Mouse (Mus musculus): ENCODE results near the gene Dppa3. TPM values are rescaled to one million over a fixed set of nuclear protein-coding genes. Genes with fewer than 3 reads are reported as not detected.

Dppa3 gene
- polyA plus RNA-seq, 1 experiment from 2014 or later: not detected

DNA sequence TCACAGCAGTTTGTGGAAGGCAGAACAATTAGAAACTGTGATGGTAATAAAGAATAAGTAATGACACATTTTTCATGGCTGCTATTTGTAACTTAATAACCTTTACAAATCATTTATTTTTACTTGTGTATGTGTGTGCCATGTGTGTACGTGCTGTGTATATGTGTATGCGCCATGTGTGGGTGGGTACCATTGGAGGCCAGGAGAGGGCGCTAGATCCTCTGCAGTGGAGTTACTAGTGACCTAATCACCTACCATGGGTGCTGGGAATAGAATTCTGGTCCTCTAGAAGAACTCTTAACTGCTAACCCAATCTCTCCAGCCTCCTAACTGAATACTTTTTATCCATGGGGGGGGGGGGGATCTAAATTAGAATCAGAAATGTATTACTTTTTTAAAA lies 23.7 kb downstream of the Dppa3 start:
- H3K27me3 ChIP-seq: no peaks in the 10 kb centered on the region; the same call in 1 of the 2 replicates

DNA sequence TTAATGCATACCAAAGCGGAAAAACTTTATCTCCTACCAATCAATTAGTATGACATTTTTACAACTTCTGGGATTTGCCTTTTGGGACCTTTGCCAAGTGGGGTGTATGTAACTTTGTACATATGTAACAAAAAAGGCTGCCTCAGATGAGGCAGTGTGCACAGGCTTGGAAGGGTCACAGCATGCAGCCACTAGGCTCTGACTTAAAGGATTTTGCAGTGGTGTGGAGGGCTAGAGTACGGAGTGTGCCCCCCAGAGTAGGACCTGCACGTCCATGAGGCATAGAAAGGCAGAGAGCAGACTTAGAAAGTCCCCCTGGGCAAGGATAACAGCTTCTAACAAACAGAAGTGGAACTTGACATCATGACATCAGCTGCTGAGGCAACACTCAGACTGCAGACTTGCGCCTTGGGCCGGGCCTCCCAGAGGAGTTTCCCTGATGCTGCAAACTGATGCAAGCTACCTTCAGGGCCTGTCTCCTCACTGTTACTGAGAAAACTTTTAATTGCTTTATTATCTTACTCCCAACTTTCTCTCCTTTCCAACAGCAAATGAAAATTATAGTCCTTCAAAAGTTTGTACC lies 24.3 kb downstream of the Dppa3 start:
- no peaks in the 10 kb centered on the region for H3K9me3 ChIP-seq
- no peak overlapping the region for H3K4me2 ChIP-seq
- no peaks in the 10 kb centered on the region for H3K36me3 ChIP-seq
- no peaks in the 10 kb centered on the region; the same call in 1 of the 2 replicates for H3K27me3 ChIP-seq
- no peak for ATAC-seq (ENCODE audit: insufficient number of reproducible peaks, insufficient read depth, low FRiP score, low TSS enrichment, low read depth)
- 65% methylated on average over 5 of the region's 5 CpGs for WGBS
- no peak overlapping the region for H3K27ac ChIP-seq
- H3K4me3 ChIP-seq (replicated peaks): no peak overlapping the region
- no peaks in the 10 kb centered on the region for H3K4me1 ChIP-seq (replicated peaks)
- H3K9ac ChIP-seq (replicated peaks): no peak overlapping the region

More for the DNA sequence above, 23.7 kb downstream of the Dppa3 start:
- Histone ChIP-seq H3K9ac (replicated peaks) (no peak overlapping the region), H3K4me1 (replicated peaks) (no peaks in the 10 kb centered on the region), H3K27ac (no peak overlapping the region), H3K9me3 (no peaks in the 10 kb centered on the region), H3K36me3 (no peaks in the 10 kb centered on the region), H3K4me2 (no peak overlapping the region), H3K4me3 (replicated peaks) (no peak overlapping the region)
- 70% methylated on average over 3 of the region's 3 CpGs for WGBS
- ATAC-seq (ENCODE audit: insufficient number of reproducible peaks, insufficient read depth, low FRiP score, low TSS enrichment, low read depth): no peak

DNA sequence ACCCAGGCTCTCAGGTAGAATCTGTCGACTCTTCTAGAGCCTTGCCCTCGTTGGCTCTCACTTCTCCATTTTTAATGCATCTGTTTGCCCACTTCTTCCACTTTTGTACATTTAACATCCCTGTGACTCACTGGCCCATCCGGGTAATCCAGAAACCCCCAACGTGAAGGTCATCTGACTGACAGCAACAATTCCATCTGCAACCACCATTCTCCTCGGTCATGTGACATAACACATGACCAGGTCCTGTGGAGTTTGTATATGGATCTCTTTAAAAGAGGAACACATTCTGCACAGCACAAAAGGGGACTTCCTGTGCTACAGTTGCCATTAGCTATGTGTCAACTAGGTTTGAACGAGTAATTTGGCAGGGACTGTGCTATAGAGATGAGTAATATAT lies 28.1 kb downstream of the Dppa3 start:
- Histone ChIP-seq H3K4me3 (replicated peaks) (no peak overlapping the region), H3K27ac (no peak overlapping the region), H3K4me1 (replicated peaks) (no peaks in the 10 kb centered on the region), H3K9me3 (no peaks in the 10 kb centered on the region), H3K27me3 (no peaks in the 10 kb centered on the region; the same call in 1 of the 2 replicates), H3K4me2 (no peak overlapping the region), H3K9ac (replicated peaks) (no peak overlapping the region), H3K36me3 (no peaks in the 10 kb centered on the region)
- no peak; the same call in 1 of the 2 replicates for ATAC-seq (ENCODE audit: insufficient number of reproducible peaks, insufficient read depth, low FRiP score, low TSS enrichment, low read depth)
- WGBS: 80% methylated on average over 6 of the region's 6 CpGs

DNA sequence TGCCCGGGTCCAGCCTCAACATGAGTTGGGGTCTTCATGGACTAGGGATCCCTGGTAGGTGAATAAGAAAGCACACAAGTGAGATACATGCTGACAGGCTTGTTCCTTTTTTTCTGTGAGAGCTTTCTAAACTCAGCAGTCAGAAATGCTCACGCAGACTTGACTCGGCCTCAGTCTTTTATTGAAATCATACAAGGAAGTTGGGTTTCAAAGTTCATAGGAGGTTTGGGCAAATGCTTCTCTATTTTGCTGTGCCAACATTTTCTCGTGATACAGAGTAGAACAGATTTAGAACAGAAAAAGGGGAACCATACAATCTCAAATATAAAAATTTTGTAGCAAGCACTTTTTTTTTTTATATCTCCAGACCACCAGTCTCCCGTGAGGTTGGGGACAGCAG lies 31.4 kb downstream of the Dppa3 start:
- ATAC-seq (ENCODE audit: insufficient number of reproducible peaks, insufficient read depth, low FRiP score, low TSS enrichment, low read depth): no peak
- H3K4me3 ChIP-seq (replicated peaks): no peak overlapping the region
- no peaks in the 10 kb centered on the region for H3K9me3 ChIP-seq
- H3K36me3 ChIP-seq: no peaks in the 10 kb centered on the region
- H3K27ac ChIP-seq: no peak overlapping the region
- no peaks in the 10 kb centered on the region for H3K4me1 ChIP-seq (replicated peaks)
- H3K9ac ChIP-seq (replicated peaks): no peak overlapping the region
- H3K4me2 ChIP-seq: no peak overlapping the region
- WGBS: 86% methylated on average over 5 of the region's 5 CpGs
- H3K27me3 ChIP-seq: peaks cover 10% of the 10 kb centered on the region

DNA sequence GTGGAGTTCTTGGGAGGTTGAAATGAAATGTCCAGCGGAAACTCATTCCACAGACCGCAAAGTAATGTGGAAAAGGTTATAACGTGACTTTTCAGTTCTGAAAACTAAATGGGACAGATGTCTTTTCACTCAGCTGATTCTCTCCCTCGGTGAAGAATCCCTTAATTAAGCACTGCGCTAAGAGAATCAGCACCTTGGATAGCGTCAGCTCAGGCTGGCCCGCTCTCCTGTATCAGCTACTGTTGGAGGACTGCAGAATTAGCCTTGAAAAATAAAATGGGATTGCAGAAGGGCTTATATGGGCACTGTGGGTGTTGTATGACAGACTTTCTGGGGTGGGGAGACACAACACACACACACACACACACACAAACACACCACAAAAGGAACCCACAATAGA lies 33.4 kb downstream of the Dppa3 start:
- H3K36me3 ChIP-seq: no peaks in the 10 kb centered on the region
- no peak overlapping the region for H3K4me2 ChIP-seq
- no peak overlapping the region for H3K4me3 ChIP-seq (replicated peaks)
- H3K9me3 ChIP-seq: no peaks in the 10 kb centered on the region
- H3K27me3 ChIP-seq: peaks cover 24% of the 10 kb centered on the region
- ATAC-seq (ENCODE audit: insufficient number of reproducible peaks, insufficient read depth, low FRiP score, low TSS enrichment, low read depth): no peak
- H3K9ac ChIP-seq (replicated peaks): no peak overlapping the region
- WGBS: 12% methylated on average over 7 of the region's 7 CpGs
- peaks cover 4% of the 10 kb centered on the region; the same call in 1 of the 2 replicates for H3K4me1 ChIP-seq (replicated peaks)
- no peak overlapping the region for H3K27ac ChIP-seq

DNA sequence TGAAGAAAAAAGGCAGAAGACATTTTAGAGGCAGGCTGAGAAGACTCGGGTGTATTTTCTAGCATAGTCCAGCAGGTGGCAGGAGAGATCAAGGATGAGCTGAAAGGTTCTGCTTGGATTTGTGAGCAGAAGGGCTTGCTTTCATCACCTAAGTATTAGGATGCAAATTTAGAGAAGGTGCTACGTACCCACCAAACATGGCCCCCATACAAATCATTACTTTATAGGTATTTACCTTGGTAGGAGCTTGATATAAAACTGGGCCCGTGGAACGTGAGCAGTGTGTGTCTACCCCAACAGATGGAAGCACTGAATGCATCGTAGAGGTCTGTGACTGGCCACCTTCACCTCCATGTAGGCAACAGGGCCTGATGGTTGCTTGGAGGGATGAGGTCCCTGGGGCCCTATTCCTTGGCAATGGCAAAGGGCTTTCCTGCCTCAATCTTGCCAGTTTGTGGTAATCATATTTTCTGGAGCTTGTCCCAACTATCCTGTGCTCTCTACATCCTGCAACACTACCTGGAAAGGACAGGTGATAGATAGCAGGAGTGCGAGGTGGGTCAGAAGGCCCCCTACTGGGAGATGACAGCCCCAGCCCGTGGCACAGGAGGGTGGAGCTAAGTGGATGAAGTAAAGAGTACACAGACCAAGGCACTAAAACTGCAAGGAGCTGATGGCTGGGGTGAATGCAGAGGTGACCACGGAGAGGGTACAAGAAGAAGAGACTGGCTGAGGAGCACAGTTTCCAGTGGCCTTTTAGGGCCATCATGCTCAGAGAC lies 34.6 kb downstream of the Dppa3 start:
- no peak overlapping the region for H3K27ac ChIP-seq
- ATAC-seq (ENCODE audit: insufficient number of reproducible peaks, insufficient read depth, low FRiP score, low TSS enrichment, low read depth): peak; percentile 38; the same call in 1 of the 2 replicates
- H3K27me3 ChIP-seq: peaks cover 24% of the 10 kb centered on the region
- no peak overlapping the region for H3K4me2 ChIP-seq
- H3K4me3 ChIP-seq (replicated peaks): no peak overlapping the region
- peaks cover 4% of the 10 kb centered on the region; the same call in 1 of the 2 replicates for H3K4me1 ChIP-seq (replicated peaks)
- H3K36me3 ChIP-seq: no peaks in the 10 kb centered on the region
- no peaks in the 10 kb centered on the region for H3K9me3 ChIP-seq
- no peak overlapping the region for H3K9ac ChIP-seq (replicated peaks)
- WGBS: 43% methylated on average over 8 of the region's 8 CpGs

DNA sequence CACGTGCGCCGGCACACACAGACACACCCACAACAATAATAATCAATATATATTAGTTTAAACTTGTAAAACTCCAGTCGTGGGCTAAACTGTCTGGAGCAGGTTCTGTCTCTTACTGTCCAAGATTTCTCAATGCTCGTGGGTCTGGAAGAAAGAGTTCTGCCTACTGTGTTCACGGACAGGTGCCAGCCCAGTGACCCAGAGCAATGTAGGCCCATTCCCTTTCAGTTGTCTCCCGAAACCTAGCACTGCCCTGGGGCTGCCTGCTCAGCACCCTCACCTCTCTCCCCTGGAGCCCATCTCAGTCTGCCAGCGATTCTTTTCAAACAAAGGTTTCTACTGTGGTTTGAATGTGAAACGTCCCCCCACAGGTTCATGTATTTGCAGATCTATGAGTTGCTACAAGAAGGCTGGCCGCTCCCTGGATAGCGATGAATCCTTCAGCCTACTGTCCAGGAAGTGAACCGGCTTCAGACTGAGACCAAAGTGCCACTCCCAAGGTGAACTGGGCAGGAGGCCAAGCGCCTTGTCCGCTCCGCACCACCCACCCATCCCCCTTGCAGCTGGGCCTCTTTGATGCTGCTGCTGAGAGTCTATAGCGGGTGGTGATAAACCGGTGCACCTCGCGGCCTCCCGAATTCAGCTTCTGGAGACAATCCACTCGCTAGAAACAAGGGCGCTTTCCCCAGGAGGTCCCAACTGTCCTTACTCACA lies 36.5 kb downstream of the Dppa3 start:
- Histone ChIP-seq H3K27ac (no peak overlapping the region), H3K9ac (replicated peaks) (no peak overlapping the region), H3K27me3 (peaks cover 24% of the 10 kb centered on the region), H3K4me1 (replicated peaks) (peaks cover 4% of the 10 kb centered on the region; the same call in 1 of the 2 replicates), H3K9me3 (no peaks in the 10 kb centered on the region), H3K4me3 (replicated peaks) (no peak overlapping the region), H3K36me3 (no peaks in the 10 kb centered on the region), H3K4me2 (no peak overlapping the region)
- WGBS: 32% methylated on average over 22 of the region's 22 CpGs
- no peak for ATAC-seq (ENCODE audit: insufficient number of reproducible peaks, insufficient read depth, low FRiP score, low TSS enrichment, low read depth)

DNA sequence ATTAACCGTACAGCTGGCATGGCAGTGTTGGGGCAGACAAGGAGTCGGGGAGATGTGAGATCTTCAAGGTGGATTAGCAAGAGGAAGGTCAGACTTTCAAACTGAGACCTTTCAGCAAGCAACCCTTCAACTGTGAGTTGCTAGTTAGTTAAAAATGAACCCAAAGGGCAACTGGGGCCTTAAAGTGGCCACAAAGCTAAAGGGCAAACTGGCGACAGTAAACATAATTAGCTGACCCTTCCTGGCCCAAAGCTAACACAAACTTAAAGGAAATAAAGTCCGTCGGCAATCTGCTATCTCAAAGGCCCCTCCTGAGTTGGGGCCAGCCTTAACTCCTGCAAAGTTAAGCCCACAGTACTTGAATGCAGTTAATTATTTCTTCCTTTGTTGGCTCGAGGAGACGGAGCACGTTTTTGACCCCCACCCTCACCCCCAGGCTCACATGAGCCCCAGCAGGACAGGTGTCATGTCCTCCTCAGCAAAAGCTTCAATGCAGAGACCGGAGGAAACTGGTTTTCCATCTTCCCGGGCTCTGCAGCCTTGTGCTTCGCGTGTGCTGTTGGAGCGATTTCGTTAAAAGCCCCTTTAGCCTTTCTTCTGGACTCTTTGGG lies 37.5 kb downstream of the Dppa3 start:
- Histone ChIP-seq H3K4me1 (replicated peaks) (peaks cover 4% of the 10 kb centered on the region; the same call in 1 of the 2 replicates), H3K4me2 (no peak overlapping the region), H3K4me3 (replicated peaks) (no peak overlapping the region), H3K9me3 (no peaks in the 10 kb centered on the region), H3K36me3 (no peaks in the 10 kb centered on the region), H3K27me3 (peaks cover 24% of the 10 kb centered on the region), H3K9ac (replicated peaks) (no peak overlapping the region), H3K27ac (no peak overlapping the region)
- WGBS: 35% methylated on average over 14 of the region's 14 CpGs
- no peak for ATAC-seq (ENCODE audit: insufficient number of reproducible peaks, insufficient read depth, low FRiP score, low TSS enrichment, low read depth)

DNA sequence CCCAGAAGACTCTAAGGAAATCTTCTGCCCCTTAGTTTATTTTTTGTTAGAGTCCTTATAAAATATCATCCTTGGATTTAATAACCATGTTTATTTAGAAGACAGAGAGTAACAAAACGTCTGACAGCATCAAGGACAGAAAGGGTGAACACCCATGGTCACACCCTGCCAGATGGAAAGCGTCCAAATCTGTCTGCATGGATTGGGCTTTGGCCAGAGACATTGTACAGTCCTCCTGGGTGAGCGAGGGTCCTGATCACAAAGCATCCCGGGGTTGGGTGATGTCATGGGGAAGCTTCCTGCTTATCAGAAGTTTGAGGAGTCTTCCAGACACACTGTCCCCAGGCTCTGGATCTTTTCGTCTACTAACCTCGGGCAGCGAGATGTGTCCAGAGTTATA lies 39.7 kb downstream of the Dppa3 start:
- Histone ChIP-seq H3K27ac (no peak overlapping the region), H3K4me1 (replicated peaks) (peaks cover 7% of the 10 kb centered on the region; the same call in 1 of the 2 replicates), H3K4me2 (no peak overlapping the region), H3K36me3 (no peaks in the 10 kb centered on the region), H3K4me3 (replicated peaks) (no peak overlapping the region), H3K9ac (replicated peaks) (no peak overlapping the region), H3K9me3 (no peaks in the 10 kb centered on the region), H3K27me3 (peaks cover 24% of the 10 kb centered on the region)
- 74% methylated on average over 7 of the region's 7 CpGs for WGBS
- ATAC-seq (ENCODE audit: insufficient number of reproducible peaks, insufficient read depth, low FRiP score, low TSS enrichment, low read depth): no peak

DNA sequence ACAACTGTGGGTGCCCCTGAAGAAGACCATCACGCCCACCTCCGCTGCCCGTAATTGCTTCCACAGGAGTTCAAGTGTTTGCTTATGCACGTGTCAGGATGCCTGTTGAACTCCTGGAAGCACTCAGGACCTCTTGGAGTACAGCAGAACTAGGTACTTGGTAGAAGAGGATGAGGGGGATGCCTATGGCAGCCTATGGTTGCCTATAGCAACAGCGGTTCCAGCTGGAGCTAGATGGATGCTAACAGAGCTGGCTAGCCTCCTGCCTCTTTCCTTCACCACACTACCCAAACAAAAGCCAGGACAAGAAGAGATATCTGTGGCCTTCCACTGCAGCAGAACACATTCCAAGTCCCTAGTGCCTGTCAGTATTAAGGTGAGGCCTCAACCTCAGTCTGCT lies 41.5 kb downstream of the Dppa3 start:
- Histone ChIP-seq H3K9ac (replicated peaks) (no peak overlapping the region), H3K4me1 (replicated peaks) (peaks cover 7% of the 10 kb centered on the region; the same call in 1 of the 2 replicates), H3K9me3 (no peaks in the 10 kb centered on the region), H3K27me3 (peaks cover 13% of the 10 kb centered on the region), H3K27ac (no peak overlapping the region), H3K4me3 (replicated peaks) (no peak overlapping the region), H3K36me3 (no peaks in the 10 kb centered on the region), H3K4me2 (no peak overlapping the region)
- WGBS: 82% methylated on average over 5 of the region's 5 CpGs
- ATAC-seq (ENCODE audit: insufficient number of reproducible peaks, insufficient read depth, low FRiP score, low TSS enrichment, low read depth): no peak

DNA sequence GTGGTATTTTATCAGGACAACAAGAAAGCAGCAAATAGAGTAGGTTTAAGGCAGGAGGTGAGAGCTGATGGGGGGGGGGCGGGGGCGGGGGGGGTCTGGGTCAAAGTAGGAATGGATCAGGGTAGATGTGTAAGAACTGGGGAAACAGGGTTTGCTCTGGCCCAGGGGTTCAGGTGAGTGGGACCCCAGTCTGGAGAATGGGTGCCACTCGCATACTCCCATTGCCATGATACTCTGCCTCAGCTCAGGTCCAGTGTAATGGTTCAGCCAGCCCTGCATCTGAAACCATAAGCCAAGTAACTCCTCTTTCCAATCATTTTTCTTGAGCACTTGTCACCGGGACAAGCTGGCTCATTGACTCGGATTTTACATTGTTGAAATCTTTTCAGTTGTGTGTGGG lies 42.6 kb downstream of the Dppa3 start:
- Histone ChIP-seq H3K36me3 (no peaks in the 10 kb centered on the region), H3K4me1 (replicated peaks) (0 out of 2 replicates have a peak, but pooled peaks cover 3% of the 10 kb centered on the region), H3K27me3 (peaks cover 2% of the 10 kb centered on the region), H3K9me3 (no peaks in the 10 kb centered on the region), H3K4me2 (no peak overlapping the region), H3K9ac (replicated peaks) (no peak overlapping the region), H3K27ac (no peak overlapping the region), H3K4me3 (replicated peaks) (no peak overlapping the region)
- WGBS: 74% methylated on average over 5 of the region's 5 CpGs
- no peak for ATAC-seq (ENCODE audit: insufficient number of reproducible peaks, insufficient read depth, low FRiP score, low TSS enrichment, low read depth)
